Mouse (Mus musculus) erythroblast, embryonic 14.5 days (primary cell): ENCODE results near the gene Uchl3.

Experiments
- GATA1 ChIP-seq: IDR thresholded peaks from 2 replicates; pipeline ENCODE4 v1.6.1; 2012; ENCODE audit warnings: low read length, inconsistent platforms, mixed read lengths
- TAL1 ChIP-seq: IDR thresholded peaks from 3 replicates; pipeline ENCODE4 v1.6.1; 2012; ENCODE audit warnings: low read length, inconsistent platforms, mixed read lengths

DNA sequence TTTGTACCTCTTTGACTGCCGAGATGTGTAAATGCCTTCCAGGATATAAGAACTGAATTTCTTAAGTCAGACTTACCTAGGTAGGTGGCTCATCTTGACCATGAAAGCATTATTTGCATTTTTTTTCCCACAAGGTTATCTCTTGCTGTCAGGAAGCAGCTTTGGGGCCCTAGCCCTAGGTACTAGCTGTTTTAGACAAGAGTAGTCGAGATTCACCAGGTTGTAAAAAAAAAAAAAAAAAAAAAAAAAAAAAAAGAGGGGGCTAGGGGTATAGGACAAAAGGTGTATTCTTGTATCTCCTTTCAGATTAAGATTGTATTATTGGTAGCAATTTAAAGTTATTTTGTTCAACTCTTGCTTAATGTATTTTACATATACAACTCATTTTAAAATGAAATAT, 23.2 kb upstream of the Uchl3 start:
- TF ChIP-seq GATA1 (no peak), TAL1 (no peak)
